Mouse (Mus musculus) thymus, postnatal 25 days (tissue): Measurements from ENCODE around the gene Zfp326.
A peak's percentile ranks its signal among the peaks of the same experiment; 100 is the strongest.

Experiments
- DNase-seq: peaks from one replicate; pipeline ENCODE4 v3.0.0; 2022

The Zfp326 gene

DNA sequence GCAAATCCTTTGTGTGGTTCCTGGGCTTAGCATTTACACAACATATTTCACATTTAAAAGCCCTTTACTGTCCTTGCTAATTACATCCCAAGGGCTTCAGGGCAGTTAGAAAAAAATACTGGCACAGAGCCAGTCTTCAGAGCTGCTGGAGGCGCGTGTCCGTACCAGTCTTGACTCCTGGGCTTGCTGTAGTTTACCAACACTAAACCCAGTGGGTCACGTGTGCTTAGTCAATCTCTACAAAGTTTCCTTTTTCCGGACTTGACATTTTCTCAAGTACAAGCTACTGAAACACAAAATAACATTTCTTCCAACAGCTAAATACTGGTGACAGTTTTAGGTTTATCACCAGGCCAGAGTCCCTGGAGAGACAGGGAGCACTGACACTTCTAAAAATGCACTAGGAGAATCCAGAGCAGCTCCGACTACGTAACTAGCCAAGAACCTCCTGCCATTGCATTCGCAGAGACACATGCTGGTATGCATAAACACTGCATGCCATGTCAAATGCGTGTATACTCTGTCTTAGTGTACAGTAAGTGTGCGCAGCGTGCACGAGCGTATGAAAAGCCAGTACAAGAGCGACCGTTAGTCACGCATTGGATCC, 8.4 kb upstream of the Zfp326 start:
- no peak for DNase-seq

DNA sequence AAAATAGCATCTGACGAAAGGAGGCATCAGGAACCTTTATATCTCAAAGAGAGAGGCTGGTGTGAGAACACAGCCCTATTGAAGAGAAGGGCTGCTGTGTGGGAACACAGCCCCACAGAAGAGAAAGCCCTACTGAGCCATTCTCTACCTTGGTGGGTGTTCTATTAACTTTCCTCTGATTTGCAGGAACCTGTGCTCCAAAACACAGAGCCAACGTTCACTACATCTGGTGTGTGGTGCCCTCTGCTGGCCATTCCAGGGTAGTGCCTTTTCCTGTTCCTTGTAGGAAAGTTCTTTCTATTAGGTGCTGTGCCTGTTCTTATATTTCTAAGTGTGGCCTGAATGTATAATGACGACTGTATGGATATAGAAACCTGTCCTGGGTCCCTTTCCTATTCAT, 7.8 kb upstream of the Zfp326 start:
- DNase-seq, result peak; percentile 83

DNA sequence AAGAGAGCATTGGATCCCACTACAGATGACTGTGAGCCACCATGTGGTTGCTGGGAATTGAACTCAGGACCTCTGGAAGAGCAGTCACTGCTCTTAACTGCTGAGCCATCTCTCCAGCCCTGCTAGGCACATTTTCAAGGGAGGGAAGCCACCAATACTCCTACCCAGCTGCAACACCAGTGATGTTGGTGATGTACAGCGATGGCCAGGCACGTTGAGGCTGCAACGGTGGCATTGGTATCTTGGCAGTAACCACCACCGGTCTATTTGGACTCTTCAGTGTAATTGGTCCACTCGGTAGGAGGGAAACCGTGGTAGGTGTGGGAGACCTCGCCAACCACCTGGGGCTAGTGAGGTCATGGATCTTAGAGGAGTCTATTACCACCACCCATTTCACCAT, 6.6 kb upstream of the Zfp326 start:
- no peak for DNase-seq

DNA sequence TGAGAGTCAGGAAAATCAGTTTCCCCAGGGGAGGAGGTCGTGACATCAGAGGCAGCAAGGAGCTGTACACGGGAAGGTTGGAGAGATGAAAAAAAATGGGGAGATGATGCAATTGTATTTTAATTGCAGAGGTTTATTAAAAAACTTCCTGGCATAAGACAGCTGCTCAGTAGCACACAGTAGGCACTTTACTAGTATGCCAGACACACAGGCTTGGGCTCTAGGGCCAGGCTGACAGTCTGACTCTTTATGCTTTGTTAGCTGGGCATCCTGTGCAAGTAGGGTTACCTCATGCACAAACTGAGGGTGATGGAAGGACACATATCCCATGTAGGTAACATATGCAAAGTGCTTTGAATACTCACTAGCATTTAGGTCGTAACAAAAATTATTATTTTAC, 5.2 kb upstream of the Zfp326 start:
- no peak for DNase-seq

DNA sequence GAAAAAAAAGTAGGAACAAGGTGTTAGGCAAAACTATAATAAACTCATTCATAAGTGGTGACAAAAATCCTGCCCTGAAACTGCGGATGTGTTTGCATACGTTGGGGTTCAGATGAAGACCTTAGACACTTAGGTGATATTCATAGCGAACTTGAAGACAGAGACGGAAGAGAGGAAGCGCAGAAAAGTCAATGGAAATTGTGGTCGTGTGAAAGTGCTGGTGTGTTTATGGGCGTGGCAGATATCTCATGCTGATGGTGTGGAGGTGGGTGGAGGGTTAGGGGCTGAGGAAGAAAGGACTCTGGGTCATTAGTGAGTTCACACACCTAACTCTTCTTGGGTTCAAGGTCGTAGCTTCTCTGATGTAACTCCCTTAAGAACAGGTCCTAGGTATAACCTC, 4.2 kb upstream of the Zfp326 start:
- DNase-seq, result no peak

DNA sequence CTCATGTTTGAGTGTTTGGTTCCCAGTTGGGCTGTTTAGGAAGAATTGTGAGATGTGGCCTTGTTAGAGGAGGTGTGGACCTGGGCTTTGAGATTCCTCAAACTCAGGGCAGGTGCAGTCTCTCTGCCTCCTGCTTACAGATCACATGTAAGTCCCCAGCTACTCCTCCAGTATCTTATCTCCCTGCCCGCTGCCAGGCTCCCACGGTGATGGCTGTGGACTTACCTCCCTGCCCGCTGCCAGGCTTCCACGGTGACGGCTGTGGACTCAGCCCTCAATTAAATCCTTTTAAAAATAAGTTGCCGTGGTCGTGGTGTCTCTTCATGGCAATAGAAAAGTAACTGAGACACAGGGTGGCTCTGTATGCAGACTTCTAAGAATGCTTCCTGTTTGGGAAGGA, 3.4 kb upstream of the Zfp326 start:
- DNase-seq, result no peak

DNA sequence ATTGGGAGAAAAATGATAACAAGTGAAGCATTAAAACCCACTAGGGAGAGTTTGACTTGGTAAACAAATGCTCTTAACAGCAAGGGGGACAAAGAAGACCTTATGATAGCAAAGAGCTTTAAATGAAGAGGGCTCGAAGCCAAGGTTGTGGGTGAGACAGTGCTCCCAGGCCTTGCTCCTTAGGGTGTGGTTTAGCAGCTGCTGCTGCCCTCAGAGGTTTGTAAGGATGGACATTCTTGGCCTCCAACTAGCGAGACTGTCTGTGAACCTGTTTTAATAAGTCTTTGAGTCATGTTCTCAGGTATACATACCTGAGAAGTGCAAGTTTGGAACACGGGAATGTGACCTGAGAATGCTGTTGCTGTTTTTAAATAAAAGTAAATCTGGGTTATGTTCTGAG, 2.6 kb upstream of the Zfp326 start:
- no peak for DNase-seq

DNA sequence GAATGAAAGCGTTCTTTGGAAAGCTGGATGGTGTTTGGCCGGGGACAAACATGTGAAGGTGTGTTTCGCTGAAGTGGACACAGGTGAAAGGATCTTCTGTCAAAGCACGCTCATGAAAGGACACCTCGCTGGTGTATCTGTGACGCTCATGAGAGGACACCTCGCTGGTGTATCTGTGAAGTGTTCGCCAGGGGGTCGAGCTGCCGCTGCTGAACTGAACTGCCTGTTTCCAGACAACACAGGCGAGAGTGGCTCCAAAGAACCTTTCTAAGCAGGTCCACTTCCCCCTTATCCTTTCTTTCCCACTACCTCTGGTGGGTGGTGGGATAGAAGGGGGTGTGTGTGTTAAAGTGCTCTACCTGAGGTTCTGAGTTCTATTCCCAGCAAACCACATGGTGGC, 1.9 kb upstream of the Zfp326 start:
- DNase-seq, result no peak

DNA sequence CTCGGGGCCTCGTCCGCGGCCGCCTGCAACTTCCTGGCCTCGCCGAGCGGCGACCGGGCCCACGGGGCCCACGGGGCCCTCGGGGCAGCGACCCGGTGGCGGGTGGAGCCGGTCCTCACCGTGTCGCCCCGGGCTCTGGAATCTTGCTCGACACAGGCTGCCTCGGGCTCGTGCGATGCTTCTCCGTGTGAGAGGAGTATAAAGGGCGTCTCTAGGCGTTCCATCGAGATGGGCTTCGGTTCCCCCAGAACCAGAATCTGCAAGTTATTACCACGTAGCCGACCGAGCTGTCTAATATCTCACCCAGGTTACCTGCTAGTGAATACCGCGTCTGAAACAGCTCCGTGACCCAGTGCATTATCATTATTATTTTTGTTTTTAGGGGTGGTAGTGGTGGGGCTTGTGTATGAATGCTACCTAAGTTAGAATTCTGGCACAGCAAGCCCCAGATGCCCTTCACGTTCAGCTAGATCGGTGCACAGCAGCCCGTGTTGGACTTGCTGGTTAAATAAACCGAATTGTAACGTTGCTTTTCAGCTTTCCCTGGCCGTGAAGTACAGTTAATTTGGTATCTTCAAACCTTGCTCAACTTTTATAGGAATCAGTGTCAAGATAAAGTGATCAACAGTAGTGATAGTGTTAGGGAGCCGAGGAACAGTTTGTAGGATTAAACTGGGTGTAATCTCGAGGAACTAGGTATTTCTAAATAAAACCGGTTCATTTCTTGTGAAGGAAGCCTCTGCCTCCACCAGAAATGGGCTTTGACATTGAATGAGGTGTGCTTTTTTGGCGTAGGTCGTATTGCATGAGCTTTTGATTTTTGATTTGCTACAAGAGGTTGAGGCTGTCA, 785 bp downstream of the Zfp326 start:
- no peak for DNase-seq

DNA sequence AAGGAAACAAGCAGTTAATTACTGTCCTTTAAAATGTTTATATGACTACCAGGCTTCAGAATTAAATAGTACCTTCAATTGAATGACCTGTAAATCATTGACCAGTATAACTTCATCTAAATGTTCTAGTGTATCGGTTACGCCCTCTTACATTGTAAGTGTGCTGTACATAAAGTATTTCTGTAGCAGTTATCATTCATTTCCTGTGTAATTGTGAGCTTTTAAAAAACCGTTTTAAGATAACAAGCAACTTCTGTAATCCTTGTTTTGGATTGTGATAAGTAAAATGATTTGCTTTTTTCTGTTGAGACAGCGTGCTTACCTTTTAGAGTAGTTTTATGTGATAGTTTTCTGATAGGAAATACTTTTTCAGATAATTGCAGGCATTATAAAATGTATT, 11.0 kb downstream of the Zfp326 start:
- no peak for DNase-seq

DNA sequence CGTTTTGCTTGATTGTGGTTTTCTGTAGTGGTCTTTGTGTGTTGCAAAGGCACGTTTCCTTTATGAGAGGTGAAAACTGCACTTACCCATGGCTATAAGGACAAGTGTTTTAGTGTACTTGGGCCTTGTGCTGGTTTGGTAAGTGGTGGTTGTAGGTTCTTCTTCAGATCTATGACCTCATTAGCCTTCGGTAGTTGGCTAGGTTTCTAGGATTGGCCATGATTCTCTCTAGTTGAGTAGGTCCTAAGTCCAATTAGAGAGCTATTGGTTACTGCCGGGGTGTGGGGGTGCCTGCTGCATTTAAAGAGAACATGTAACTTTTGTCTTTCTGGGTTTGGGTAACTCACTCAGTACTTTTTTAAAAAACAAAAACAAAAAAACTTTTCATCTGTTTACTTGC, 21.8 kb downstream of the Zfp326 start:
- DNase-seq, result no peak

DNA sequence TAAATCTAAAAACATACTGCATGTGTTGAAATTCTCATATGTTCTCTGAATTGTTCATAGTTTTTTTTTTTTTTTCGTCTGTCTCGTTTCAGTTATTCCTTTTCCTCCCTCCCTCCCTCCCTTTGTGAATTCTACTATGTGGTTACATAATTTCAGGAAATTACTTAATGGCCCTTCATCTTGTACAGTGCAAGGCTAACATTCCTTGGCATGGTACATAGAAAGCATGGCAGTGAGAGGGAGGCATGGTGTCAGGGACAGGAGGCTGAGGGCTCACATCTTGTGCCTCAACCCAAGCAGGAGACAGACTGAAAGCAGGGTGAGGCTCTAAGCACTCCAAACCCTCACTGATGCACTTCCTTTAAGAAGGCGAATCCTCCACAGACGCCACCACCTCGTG, 32.8 kb downstream of the Zfp326 start:
- DNase-seq, result no peak

DNA sequence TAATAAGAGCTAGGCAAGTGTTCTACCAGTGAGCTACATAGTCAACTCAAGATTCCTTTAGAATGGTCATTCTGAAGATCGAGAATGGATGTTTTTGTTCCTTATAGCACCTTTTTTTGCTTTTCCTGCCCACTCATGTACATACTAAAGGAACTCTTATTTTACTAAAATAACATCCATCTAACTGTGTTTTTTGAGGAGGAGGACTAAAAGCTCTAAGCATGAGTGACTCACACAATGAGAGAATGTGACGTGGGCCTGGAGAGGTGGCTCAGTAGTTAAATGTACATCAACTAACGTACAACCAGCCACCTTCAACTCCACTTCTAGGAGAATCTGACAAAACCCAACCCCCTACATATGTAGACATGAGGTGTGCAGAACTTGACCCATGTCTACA, 33.3 kb downstream of the Zfp326 start:
- no peak for DNase-seq

DNA sequence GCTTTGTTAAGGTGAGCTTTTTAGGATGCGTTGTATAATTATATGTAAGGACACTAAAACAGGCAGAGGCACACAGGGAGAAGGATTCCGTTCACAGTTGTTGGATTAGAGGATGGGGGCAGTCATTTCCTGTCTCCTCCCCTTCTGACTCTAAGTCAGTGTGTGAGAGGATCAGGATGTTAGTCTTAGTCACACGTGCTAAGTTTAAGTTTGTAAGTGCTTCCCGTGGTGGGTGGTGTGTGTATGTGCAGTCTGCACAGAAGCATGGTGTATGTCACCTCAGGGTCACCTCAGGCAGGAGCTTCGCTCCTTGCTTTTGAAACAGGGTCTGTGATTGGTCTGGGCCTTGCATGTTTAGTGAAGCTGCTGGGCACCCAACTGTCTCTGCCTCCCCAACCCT, 35.1 kb downstream of the Zfp326 start:
- no peak for DNase-seq

DNA sequence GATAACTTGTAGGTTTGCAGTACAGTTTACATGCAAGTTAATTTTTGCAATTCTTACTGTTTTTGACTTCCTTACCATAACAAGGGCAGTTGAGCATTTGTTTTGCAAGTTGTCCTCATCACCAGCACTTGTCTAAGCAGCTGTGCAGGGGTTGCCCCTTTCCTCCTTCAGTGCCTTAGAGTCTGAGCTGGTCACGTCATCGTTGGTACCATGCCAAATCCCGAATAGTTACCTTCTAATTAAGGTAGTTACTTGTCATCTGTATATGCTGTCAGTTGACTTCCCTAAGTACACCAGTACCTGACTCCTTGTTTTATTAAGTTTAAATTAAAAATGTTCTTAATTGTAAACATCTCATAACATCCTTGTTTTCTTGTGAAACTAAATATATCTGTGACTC, 41.0 kb downstream of the Zfp326 start:
- no peak for DNase-seq

DNA sequence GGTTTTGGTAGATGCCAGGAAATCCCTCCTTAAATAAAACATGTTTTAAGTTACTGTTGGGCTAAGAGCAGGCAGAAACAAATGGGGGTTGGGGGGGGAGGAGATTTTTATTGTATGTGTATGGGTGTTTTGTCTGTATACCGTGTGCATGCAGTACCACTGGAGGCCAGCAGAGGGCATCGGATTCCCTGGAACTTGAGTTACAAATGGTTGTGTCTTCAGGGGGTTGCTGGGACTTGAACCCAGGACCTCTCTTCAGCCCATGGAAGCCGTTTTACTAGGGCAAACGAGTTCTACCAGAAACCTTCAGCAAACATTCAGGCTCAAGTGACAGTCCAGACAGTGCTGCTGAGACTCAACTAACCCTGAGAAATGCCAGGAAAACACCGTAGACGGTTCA, 41.9 kb downstream of the Zfp326 start:
- peak; percentile 37 for DNase-seq

DNA sequence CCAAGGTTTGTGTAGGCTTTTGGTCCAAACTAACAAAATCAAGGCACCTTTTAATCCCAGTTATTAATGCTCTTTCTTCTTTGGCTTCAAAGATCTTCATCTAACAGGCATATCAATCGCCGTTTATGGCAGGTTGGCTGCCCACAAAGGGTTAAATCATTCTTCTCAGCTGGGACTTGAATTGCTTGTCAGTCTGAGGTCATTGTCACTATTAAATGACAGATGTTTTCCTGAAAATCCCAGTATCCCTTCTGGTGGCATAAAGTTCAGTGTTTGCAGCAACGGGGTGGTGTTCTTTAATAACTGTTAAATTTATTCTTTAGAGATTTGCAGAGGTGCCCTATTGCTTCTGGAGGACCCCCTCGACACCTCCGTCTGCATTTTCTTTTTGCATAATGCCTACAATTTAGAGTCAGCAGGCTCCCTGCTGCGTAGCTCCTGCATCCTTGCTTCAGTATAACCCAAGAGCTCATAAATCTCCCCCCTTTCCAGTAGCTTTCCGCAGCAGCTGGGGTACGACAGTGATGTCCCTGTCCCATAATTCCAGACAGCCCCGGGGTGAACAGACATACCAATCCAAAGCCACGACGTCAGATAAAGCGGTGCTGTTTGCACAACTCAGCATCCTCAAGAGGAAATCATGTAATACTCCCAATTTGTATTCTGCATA, 46.6 kb downstream of the Zfp326 start:
- no peak for DNase-seq

DNA sequence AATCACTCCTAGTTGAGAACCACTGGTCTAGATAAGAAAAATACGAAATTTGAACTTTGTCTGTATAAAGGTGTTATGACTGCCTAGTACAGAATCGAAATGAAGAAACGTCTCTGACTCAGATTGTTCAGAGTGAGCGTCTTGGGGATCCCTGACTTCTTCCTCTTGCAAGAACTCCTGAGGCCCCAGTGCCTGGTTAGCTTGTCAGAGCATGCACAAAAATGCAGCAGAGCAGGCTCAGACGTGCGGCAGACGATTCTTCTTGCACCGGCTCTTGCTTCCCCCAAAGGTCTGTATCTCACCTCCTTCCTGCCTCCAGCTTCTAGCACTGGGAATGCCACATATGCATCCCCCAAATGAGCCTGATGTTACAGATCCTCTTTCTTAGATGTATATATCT, 48.0 kb downstream of the Zfp326 start:
- no peak for DNase-seq

DNA sequence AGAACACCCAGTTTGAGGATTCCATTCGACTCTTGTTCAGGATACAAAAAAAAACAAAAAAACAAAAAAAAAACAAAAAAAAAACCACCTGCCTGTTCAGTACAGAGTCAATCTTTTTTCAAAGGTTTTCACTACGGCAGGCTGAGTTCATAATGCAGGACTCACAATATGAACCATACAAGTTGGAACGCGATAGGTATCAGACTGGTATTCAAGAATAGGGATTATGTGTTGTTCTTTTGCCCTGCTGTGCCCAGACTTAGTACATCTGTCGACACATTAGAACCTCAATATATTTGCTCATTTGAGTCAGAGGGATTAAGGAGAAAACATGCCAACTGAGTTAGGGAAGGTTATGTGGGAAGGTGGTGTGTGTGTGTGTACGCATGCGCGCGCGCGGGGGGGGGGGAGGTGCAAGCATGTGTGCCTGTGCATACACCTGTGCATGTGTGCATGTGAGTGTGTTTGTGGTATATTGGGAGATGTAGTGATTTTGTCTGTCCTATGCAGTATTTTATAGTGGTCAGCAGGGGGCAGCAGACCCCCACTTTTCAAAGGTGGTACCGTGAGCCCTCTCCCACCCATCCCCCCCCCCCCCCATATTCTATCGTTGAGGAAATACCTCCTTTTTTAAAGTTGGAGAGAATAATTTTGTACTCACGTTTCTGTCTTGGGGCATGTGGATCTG, 49.3 kb downstream of the Zfp326 start:
- no peak for DNase-seq

DNA sequence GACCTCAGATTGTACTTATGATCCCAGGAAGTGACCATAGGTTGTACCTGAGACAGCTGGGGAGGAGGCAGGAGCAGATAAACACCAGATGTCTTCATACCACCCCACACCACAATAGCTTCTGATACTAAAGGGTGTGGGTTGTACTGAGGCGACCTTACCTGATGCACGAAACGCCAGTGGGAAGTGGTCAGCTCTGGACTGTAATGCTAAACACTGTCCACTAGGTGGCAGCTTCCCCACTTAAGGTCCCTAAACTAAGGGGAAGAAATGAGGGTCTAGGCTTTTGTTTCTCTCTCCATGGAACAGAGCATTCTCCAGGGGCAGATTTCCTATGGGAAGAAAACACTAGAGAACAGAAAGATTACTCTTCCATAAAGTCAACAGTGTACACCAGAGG, 53.9 kb downstream of the Zfp326 start:
- DNase-seq, result peak; percentile 11

DNA sequence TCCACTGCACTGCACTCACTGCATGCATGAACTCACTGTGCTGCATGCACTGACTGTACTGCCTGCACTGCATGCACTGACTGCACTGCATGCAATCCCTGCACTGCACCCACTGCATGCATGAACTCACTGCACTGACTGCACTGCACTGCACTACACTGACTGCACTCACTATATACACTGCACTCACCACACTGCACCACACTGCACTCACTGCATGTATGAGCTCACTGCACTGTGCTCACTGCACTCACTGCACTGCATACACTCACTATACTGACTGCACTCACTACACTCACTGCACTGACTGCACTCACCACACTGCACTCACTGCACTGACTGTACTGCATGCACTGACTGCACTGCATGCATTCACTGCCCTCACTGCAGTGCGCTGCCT, 56.0 kb downstream of the Zfp326 start:
- no peak for DNase-seq

DNA sequence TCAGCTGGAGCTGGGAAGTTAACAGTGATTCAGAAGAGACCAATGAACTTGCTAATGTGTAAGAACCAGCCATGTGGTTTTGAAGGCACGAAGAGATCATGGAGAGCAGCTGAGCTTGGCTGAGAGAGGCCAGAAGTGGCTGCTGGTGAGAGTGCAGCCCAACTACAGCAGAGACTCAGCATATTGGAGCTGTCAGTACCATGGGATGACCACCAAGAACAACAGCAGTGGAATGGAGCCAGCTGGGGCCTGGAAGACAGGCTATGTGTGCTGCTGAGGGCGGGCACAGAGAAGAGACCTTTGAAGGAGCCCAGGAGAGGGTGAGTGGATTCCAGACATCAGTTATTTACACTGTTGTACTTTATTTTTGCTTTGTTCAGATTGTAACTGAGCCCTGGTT, 65.6 kb downstream of the Zfp326 start:
- DNase-seq, result no peak
